Mouse (Mus musculus): Measurements from ENCODE around the gene 4430402I18Rik.

DNA sequence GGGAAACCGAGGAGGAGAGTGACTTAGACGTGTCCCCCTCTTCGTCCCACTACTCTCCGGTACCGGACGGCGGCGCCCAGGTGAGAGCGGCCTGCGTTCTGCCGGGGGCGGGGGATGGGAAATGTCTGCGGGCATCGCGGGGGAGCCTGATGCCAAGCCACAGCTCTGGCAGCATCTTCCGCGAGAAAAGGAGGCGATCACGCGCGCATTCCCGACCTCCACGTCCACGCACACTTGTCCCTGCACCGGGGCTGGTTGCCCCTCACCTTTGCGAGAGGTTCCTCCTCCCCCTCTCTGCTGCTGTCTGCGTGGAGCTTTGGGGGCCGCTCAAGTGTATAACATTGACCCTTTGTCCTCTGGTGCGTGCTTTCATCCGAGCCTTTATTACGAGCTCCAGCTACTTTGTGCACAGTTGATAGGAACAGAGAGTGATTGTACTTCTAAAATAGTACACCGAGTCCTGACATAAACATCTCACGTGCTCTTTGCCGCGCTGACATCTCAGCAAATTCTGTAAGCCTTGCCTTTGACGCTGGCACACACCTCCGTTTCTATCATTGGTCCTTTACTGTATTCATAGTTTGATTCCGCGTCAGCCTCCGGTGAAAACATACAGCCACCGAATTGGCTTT is 23.1 kb upstream of the 4430402I18Rik start:
- TF ChIP-seq CTCF (IDR thresholded peaks at IDR 0.05; ENCODE audit: extremely low read depth, insufficient read depth, insufficient read length, insufficient replicate concordance) (no peak), POLR2A (IDR thresholded peaks at IDR 0.05; ENCODE audit: low read depth, low read length) (no peak)
